Mouse (Mus musculus): ENCODE data around the gene Aff3. TPM values are rescaled to one million over a fixed set of nuclear protein-coding genes. Genes with fewer than 3 reads are reported as not detected.
A peak's percentile ranks its signal among the peaks of the same experiment; 100 is the strongest.

Gene Aff3
- polyA plus RNA-seq, 1 experiment: 2.2 TPM

- Histone ChIP-seq H3K27ac (ENCODE audit: insufficient read depth, low read depth, low read length) (no peak overlapping the region), H3K36me3 (ENCODE audit: control insufficient read depth, insufficient read depth, low read length) (no peaks in the 10 kb centered on the region), H3K4me1 (ENCODE audit: control insufficient read depth, insufficient read depth, low read length) (no peaks in the 10 kb centered on the region; the same call in 1 of the 2 replicates), H3K4me3 (ENCODE audit: insufficient read depth, low read depth, low read length) (no peak overlapping the region), H3K27me3 (replicated peaks; ENCODE audit: control insufficient read depth, insufficient read depth, low read length) (no peaks in the 10 kb centered on the region)
- 76% methylated on average over 7 of the region's 7 CpGs for WGBS
- no peak for DNase-seq
- TF ChIP-seq CTCF (conservative IDR thresholded peaks at IDR 0.05; ENCODE audit: insufficient read depth, insufficient read length, low read depth, low read length) (no peak), POLR2A (IDR thresholded peaks at IDR 0.05; ENCODE audit: low read depth, low read length) (no peak)
Observed at GRCm38 (mm10) chr1:38546696-38547095, 118.1 kb downstream of the Aff3 start.

- TF ChIP-seq CTCF (conservative IDR thresholded peaks at IDR 0.05; ENCODE audit: insufficient read depth, insufficient read length, low read depth, low read length) (no peak), POLR2A (IDR thresholded peaks at IDR 0.05; ENCODE audit: low read depth, low read length) (no peak)
- DNase-seq: peak; percentile 27
- H3K27me3 ChIP-seq (replicated peaks; ENCODE audit: control insufficient read depth, insufficient read depth, low read length): no peaks in the 10 kb centered on the region
- no peaks in the 10 kb centered on the region; the same call in 1 of the 2 replicates for H3K4me1 ChIP-seq (ENCODE audit: control insufficient read depth, insufficient read depth, low read length)
- H3K36me3 ChIP-seq (ENCODE audit: control insufficient read depth, insufficient read depth, low read length): no peaks in the 10 kb centered on the region
- no peak overlapping the region for H3K27ac ChIP-seq (ENCODE audit: insufficient read depth, low read depth, low read length)
- WGBS: 15% methylated on average over 12 of the region's 12 CpGs
- H3K4me3 ChIP-seq (ENCODE audit: insufficient read depth, low read depth, low read length): no peak overlapping the region
Observed at GRCm38 (mm10) chr1:38545282-38545945, 119.3 kb downstream of the Aff3 start.

GRCm38 (mm10) chr1:38544501-38544900 lies 120.3 kb downstream of the Aff3 start:
- Histone ChIP-seq H3K4me3 (ENCODE audit: insufficient read depth, low read depth, low read length) (no peak overlapping the region), H3K4me1 (ENCODE audit: control insufficient read depth, insufficient read depth, low read length) (no peaks in the 10 kb centered on the region; the same call in 1 of the 2 replicates), H3K27ac (ENCODE audit: insufficient read depth, low read depth, low read length) (no peak overlapping the region), H3K27me3 (replicated peaks; ENCODE audit: control insufficient read depth, insufficient read depth, low read length) (no peaks in the 10 kb centered on the region), H3K36me3 (ENCODE audit: control insufficient read depth, insufficient read depth, low read length) (no peaks in the 10 kb centered on the region)
- no peak for DNase-seq
- no peak for TF ChIP-seq POLR2A (IDR thresholded peaks at IDR 0.05; ENCODE audit: low read depth, low read length)
- no peak for TF ChIP-seq CTCF (conservative IDR thresholded peaks at IDR 0.05; ENCODE audit: insufficient read depth, insufficient read length, low read depth, low read length)
- 59% methylated on average over 3 of the region's 3 CpGs for WGBS

GRCm38 (mm10) chr1:38541536-38541935 lies 123.2 kb downstream of the Aff3 start:
- Histone ChIP-seq H3K4me1 (ENCODE audit: control insufficient read depth, insufficient read depth, low read length) (no peaks in the 10 kb centered on the region; the same call in 1 of the 2 replicates), H3K36me3 (ENCODE audit: control insufficient read depth, insufficient read depth, low read length) (no peaks in the 10 kb centered on the region), H3K27ac (ENCODE audit: insufficient read depth, low read depth, low read length) (no peak overlapping the region), H3K27me3 (replicated peaks; ENCODE audit: control insufficient read depth, insufficient read depth, low read length) (no peaks in the 10 kb centered on the region), H3K4me3 (ENCODE audit: insufficient read depth, low read depth, low read length) (no peak overlapping the region)
- DNase-seq: no peak
- TF ChIP-seq POLR2A (IDR thresholded peaks at IDR 0.05; ENCODE audit: low read depth, low read length) (no peak), CTCF (conservative IDR thresholded peaks at IDR 0.05; ENCODE audit: insufficient read depth, insufficient read length, low read depth, low read length) (no peak)
- 56% methylated on average over 4 of the region's 4 CpGs for WGBS

- no peaks in the 10 kb centered on the region for H3K4me1 ChIP-seq (ENCODE audit: control insufficient read depth, insufficient read depth, low read length)
- no peaks in the 10 kb centered on the region for H3K27me3 ChIP-seq (replicated peaks; ENCODE audit: control insufficient read depth, insufficient read depth, low read length)
- TF ChIP-seq POLR2A (IDR thresholded peaks at IDR 0.05; ENCODE audit: low read depth, low read length): no peak
- no peak for TF ChIP-seq CTCF (conservative IDR thresholded peaks at IDR 0.05; ENCODE audit: insufficient read depth, insufficient read length, low read depth, low read length)
- WGBS: 62% methylated on average over 16 of the region's 16 CpGs
- no peak overlapping the region for H3K4me3 ChIP-seq (ENCODE audit: insufficient read depth, low read depth, low read length)
- no peak overlapping the region for H3K27ac ChIP-seq (ENCODE audit: insufficient read depth, low read depth, low read length)
- H3K36me3 ChIP-seq (ENCODE audit: control insufficient read depth, insufficient read depth, low read length): no peaks in the 10 kb centered on the region
- no peak for DNase-seq
Observed at GRCm38 (mm10) chr1:38536929-38537540, 127.7 kb downstream of the Aff3 start.

- Histone ChIP-seq H3K4me1 (ENCODE audit: control insufficient read depth, insufficient read depth, low read length) (no peaks in the 10 kb centered on the region), H3K27ac (ENCODE audit: insufficient read depth, low read depth, low read length) (no peak overlapping the region), H3K4me3 (ENCODE audit: insufficient read depth, low read depth, low read length) (no peak overlapping the region), H3K27me3 (replicated peaks; ENCODE audit: control insufficient read depth, insufficient read depth, low read length) (no peaks in the 10 kb centered on the region), H3K36me3 (ENCODE audit: control insufficient read depth, insufficient read depth, low read length) (no peaks in the 10 kb centered on the region)
- WGBS: 94% methylated on average over 7 of the region's 7 CpGs
- TF ChIP-seq POLR2A (IDR thresholded peaks at IDR 0.05; ENCODE audit: low read depth, low read length) (no peak), CTCF (conservative IDR thresholded peaks at IDR 0.05; ENCODE audit: insufficient read depth, insufficient read length, low read depth, low read length) (no peak)
- no peak for DNase-seq
Observed at GRCm38 (mm10) chr1:38532581-38532980, 132.2 kb downstream of the Aff3 start.

GRCm38 (mm10) chr1:38528607-38529006 lies 136.1 kb downstream of the Aff3 start:
- H3K27me3 ChIP-seq (replicated peaks; ENCODE audit: control insufficient read depth, insufficient read depth, low read length): no peaks in the 10 kb centered on the region
- 86% methylated on average over 5 of the region's 5 CpGs for WGBS
- no peak for DNase-seq

More at GRCm38 (mm10) chr1:38528607-38529006, 136.1 kb downstream of the Aff3 start:
- H3K4me1 ChIP-seq (ENCODE audit: control insufficient read depth, insufficient read depth, low read length): no peaks in the 10 kb centered on the region
- no peak for TF ChIP-seq POLR2A (IDR thresholded peaks at IDR 0.05; ENCODE audit: low read depth, low read length)
- TF ChIP-seq CTCF (conservative IDR thresholded peaks at IDR 0.05; ENCODE audit: insufficient read depth, insufficient read length, low read depth, low read length): no peak
- no peak overlapping the region for H3K27ac ChIP-seq (ENCODE audit: insufficient read depth, low read depth, low read length)
- no peaks in the 10 kb centered on the region for H3K36me3 ChIP-seq (ENCODE audit: control insufficient read depth, insufficient read depth, low read length)
- no peak overlapping the region for H3K4me3 ChIP-seq (ENCODE audit: insufficient read depth, low read depth, low read length)
